Mouse (Mus musculus) hindbrain, postnatal 0 days (tissue): ENCODE results near the gene Plekhs1. TPM values are rescaled to one million over a fixed set of nuclear protein-coding genes. Genes with fewer than 3 reads are reported as not detected.

Experiments used
- ATAC-seq: fragments of 200-750 bp; cut with Nextera tagmentation; 2 replicates; pipeline ENCODE4 v1.8.0; 2017; ENCODE audit warnings: mild to moderate bottlenecking, moderate TSS enrichment, moderate library complexity
- DNase-seq: peaks from one replicate; pipeline ENCODE4 v3.0.0-alpha.2; 2015; ENCODE audit warnings: low spot score
- H3K27ac ChIP-seq: fragments of 300-500 bp; sonication (generic); 2 replicates; pipeline ENCODE4 v1.5.1; 2014; ENCODE audit warnings: mild to moderate bottlenecking
- H3K27me3 ChIP-seq: fragments of 300-500 bp; sonication (generic); 2 replicates; pipeline ENCODE4 v1.6.1; 2014; ENCODE audit warnings: low read length, mixed read lengths; ENCODE audit not compliant: insufficient read depth
- H3K36me3 ChIP-seq: fragments of 300-500 bp; sonication (generic); 2 replicates; pipeline ENCODE4 v1.6.1; 2014; ENCODE audit warnings: low read length, mixed read lengths; ENCODE audit not compliant: insufficient read depth
- H3K4me1 ChIP-seq: fragments of 300-500 bp; sonication (generic); 2 replicates; pipeline ENCODE4 v1.6.1; 2014; ENCODE audit warnings: antibody characterized with exemption, low read length, mixed read lengths; ENCODE audit not compliant: insufficient read depth
- H3K4me2 ChIP-seq: fragments of 300-500 bp; sonication (generic); 2 replicates; pipeline ENCODE4 v1.6.1; 2014; ENCODE audit warnings: low read depth, mild to moderate bottlenecking, low read length, moderate library complexity, mixed read lengths
- H3K4me3 ChIP-seq: fragments of 300-500 bp; sonication (generic); 2 replicates; pipeline ENCODE4 v1.5.1; 2014; ENCODE audit warnings: low read length
- H3K9ac ChIP-seq: fragments of 300-500 bp; sonication (generic); replicated peaks from 2 replicates; pipeline ENCODE4 v1.6.1; 2014; ENCODE audit warnings: mild to moderate bottlenecking, low read length, moderate library complexity, mixed read lengths
- H3K9me3 ChIP-seq: fragments of 300-500 bp; sonication (generic); 2 replicates; pipeline ENCODE4 v1.6.1; 2016; ENCODE audit warnings: low read length, mixed read lengths
- CTCF ChIP-seq: IDR thresholded peaks from 2 replicates; pipeline ENCODE4 v1.5.1; 2016; ENCODE audit warnings: antibody characterized with exemption, control low read depth, low read depth
- WGBS: fragments of 180-500 bp; shearing (Covaris S2); extraction: QIAGEN DNeasy Blood & Tissue Kit; methylation state at CpG from one replicate; pipeline ENCODE4 v1.1.7; 2014; 5-methylcytosine and 5-hydroxymethylcytosine counted together
- polyA plus RNA-seq: library from polyadenylated mRNA; unstranded; fragments of >200 nt; fragmentation: Nextera tagmentation; extraction: Ambion mirVana; gene quantifications from 2 replicates; pipeline ENCODE4 v1.2.1, GENCODE M21; 2015
- total RNA-seq: library from RNA; depleted of rRNA; stranded (reverse); fragments of >200 nt; gene quantifications from 2 replicates; pipeline ENCODE4 v1.2.3, GENCODE M21; 2014

The Plekhs1 gene
- total and polyA plus RNA-seq, 2 experiments from 2014 or later, result 0.24 TPM; not detected in 1

- Histone ChIP-seq H3K4me2 (no peak overlapping the region), H3K27ac (no peak overlapping the region), H3K36me3 (no peaks in the 10 kb centered on the region), H3K27me3 (no peaks in the 10 kb centered on the region), H3K4me3 (no peak overlapping the region), H3K9me3 (no peaks in the 10 kb centered on the region), H3K4me1 (peaks cover 11% of the 10 kb centered on the region; the same call in 1 of the 2 replicates), H3K9ac (no peak overlapping the region)
- WGBS, result 66% methylated on average over 17 of the region's 17 CpGs
- ATAC-seq (no peak), DNase-seq (no peak)
- TF ChIP-seq CTCF, result no peak
Observed at GRCm38 (mm10) chr19:56424606-56425395, 36.6 kb upstream of the Plekhs1 start.

GRCm38 (mm10) chr19:56425492-56425891 is 35.9 kb upstream of the Plekhs1 start:
- TF ChIP-seq CTCF, result no peak
- Histone ChIP-seq H3K27me3 (no peaks in the 10 kb centered on the region), H3K9ac (0 out of 2 replicates have a peak overlapping the region, but pooled peaks have one; percentile 9), H3K4me2 (no peak overlapping the region), H3K4me3 (no peak overlapping the region), H3K9me3 (no peaks in the 10 kb centered on the region), H3K36me3 (no peaks in the 10 kb centered on the region), H3K4me1 (peaks cover 11% of the 10 kb centered on the region; the same call in 1 of the 2 replicates), H3K27ac (peak overlapping the region; percentile 51; the same call in 1 of the 2 replicates)
- WGBS, result 32% methylated on average over 9 of the region's 9 CpGs
- ATAC-seq (no peak), DNase-seq (peak; percentile 15)

- TF ChIP-seq CTCF, result peak; percentile 55
- Histone ChIP-seq H3K36me3 (no peaks in the 10 kb centered on the region), H3K27me3 (no peaks in the 10 kb centered on the region), H3K9me3 (no peaks in the 10 kb centered on the region), H3K4me3 (no peak overlapping the region), H3K4me1 (peaks cover 10% of the 10 kb centered on the region; the same call in 1 of the 2 replicates), H3K4me2 (no peak overlapping the region), H3K9ac (no peak overlapping the region), H3K27ac (no peak overlapping the region)
- WGBS, result 78% methylated on average over 8 of the region's 8 CpGs
- DNase-seq (peak; percentile 27), ATAC-seq (no peak)
Observed at GRCm38 (mm10) chr19:56430369-56430768, 31.1 kb upstream of the Plekhs1 start.

GRCm38 (mm10) chr19:56432706-56433105 is 28.7 kb upstream of the Plekhs1 start:
- H3K4me1 ChIP-seq, result no peaks in the 10 kb centered on the region
- no peak overlapping the region for H3K4me2 ChIP-seq
- no peaks in the 10 kb centered on the region for H3K27me3 ChIP-seq
- TF ChIP-seq CTCF, result no peak
- no peak overlapping the region for H3K27ac ChIP-seq
- no peaks in the 10 kb centered on the region for H3K36me3 ChIP-seq
- no peak overlapping the region for H3K9ac ChIP-seq
- H3K9me3 ChIP-seq, result no peaks in the 10 kb centered on the region
- ATAC-seq (no peak), DNase-seq (no peak)
- no peak overlapping the region for H3K4me3 ChIP-seq
- WGBS, result 73% methylated on average over 10 of the region's 10 CpGs

GRCm38 (mm10) chr19:56433581-56433980 is 27.9 kb upstream of the Plekhs1 start:
- DNase-seq (no peak), ATAC-seq (no peak)
- TF ChIP-seq CTCF, result no peak
- WGBS, result 91% methylated on average over 7 of the region's 7 CpGs
- H3K4me1 ChIP-seq, result no peaks in the 10 kb centered on the region
- H3K4me2 ChIP-seq, result no peak overlapping the region
- H3K27ac ChIP-seq, result no peak overlapping the region
- no peaks in the 10 kb centered on the region for H3K9me3 ChIP-seq
- H3K9ac ChIP-seq, result no peak overlapping the region
- H3K4me3 ChIP-seq, result no peak overlapping the region
- no peaks in the 10 kb centered on the region for H3K36me3 ChIP-seq
- H3K27me3 ChIP-seq, result no peaks in the 10 kb centered on the region

GRCm38 (mm10) chr19:56436380-56436779 is 25.1 kb upstream of the Plekhs1 start:
- no peak for DNase-seq
- TF ChIP-seq CTCF, result no peak
- H3K27me3 ChIP-seq, result no peaks in the 10 kb centered on the region
- H3K4me3 ChIP-seq, result no peak overlapping the region
- H3K9ac ChIP-seq, result no peak overlapping the region
- no peaks in the 10 kb centered on the region for H3K4me1 ChIP-seq
- ATAC-seq, result no peak
- WGBS, result 76% methylated on average over 13 of the region's 13 CpGs
- no peaks in the 10 kb centered on the region for H3K9me3 ChIP-seq
- 0 out of 2 replicates have a peak, but pooled peaks cover 3% of the 10 kb centered on the region for H3K36me3 ChIP-seq
- H3K27ac ChIP-seq, result no peak overlapping the region
- H3K4me2 ChIP-seq, result no peak overlapping the region
